Mouse (Mus musculus) stomach, embryonic 15.5 days (tissue): ENCODE measurements around the gene Actn1. TPM values are rescaled to one million over a fixed set of nuclear protein-coding genes. Genes with fewer than 3 reads are reported as not detected.
"Not testable (repeated sequence)": the region's sequence is repeated elsewhere in the genome, so short reads cannot be mapped to it uniquely, and the experiment has no call there.

Source experiments
- ATAC-seq: fragments of 200-750 bp; cut with Nextera tagmentation; 2 replicates; pipeline ENCODE4 v1.8.0; 2017; ENCODE audit warnings: low read depth, moderate number of reproducible peaks, moderate TSS enrichment; ENCODE audit not compliant: insufficient read depth, low FRiP score
- H3K27ac ChIP-seq: fragments of 300-500 bp; sonication (generic); 2 replicates; pipeline ENCODE4 v1.5.1; 2015; ENCODE audit warnings: mild to moderate bottlenecking, inconsistent platforms
- H3K27me3 ChIP-seq: fragments of 300-500 bp; sonication (generic); replicated peaks from 2 replicates; pipeline ENCODE4 v1.6.1; 2015; ENCODE audit warnings: inconsistent platforms
- H3K36me3 ChIP-seq: fragments of 300-500 bp; sonication (generic); 2 replicates; pipeline ENCODE4 v1.6.1; 2015; ENCODE audit warnings: inconsistent platforms
- H3K4me1 ChIP-seq: fragments of 300-500 bp; sonication (generic); 2 replicates; pipeline ENCODE4 v1.6.1; 2015; ENCODE audit warnings: inconsistent platforms
- H3K4me2 ChIP-seq: fragments of 300-500 bp; sonication (generic); 2 replicates; pipeline ENCODE4 v1.6.1; 2015; ENCODE audit warnings: mild to moderate bottlenecking, inconsistent platforms
- H3K4me3 ChIP-seq: fragments of 300-500 bp; sonication (generic); replicated peaks from 2 replicates; pipeline ENCODE4 v1.5.1; 2015; ENCODE audit warnings: inconsistent platforms
- H3K9ac ChIP-seq: fragments of 300-500 bp; sonication (generic); 2 replicates; pipeline ENCODE4 v1.6.1; 2015; ENCODE audit warnings: inconsistent platforms
- H3K9me3 ChIP-seq: fragments of 300-500 bp; sonication (generic); 2 replicates; pipeline ENCODE4 v1.6.1; 2016; ENCODE audit warnings: inconsistent platforms
- WGBS: fragments of 180-500 bp; shearing (Covaris S2); methylation state at CpG from one replicate; pipeline ENCODE4 v1.1.7; 2015; 5-methylcytosine and 5-hydroxymethylcytosine counted together
- polyA plus RNA-seq: library from polyadenylated mRNA; unstranded; fragments of >200 nt; fragmentation: Nextera tagmentation; extraction: Ambion mirVana; gene quantifications from 2 replicates; pipeline ENCODE4 v1.2.1, GENCODE M21; 2015

Actn1 gene
- polyA plus RNA-seq, 1 experiment from 2014 or later = 61.2 TPM

DNA sequence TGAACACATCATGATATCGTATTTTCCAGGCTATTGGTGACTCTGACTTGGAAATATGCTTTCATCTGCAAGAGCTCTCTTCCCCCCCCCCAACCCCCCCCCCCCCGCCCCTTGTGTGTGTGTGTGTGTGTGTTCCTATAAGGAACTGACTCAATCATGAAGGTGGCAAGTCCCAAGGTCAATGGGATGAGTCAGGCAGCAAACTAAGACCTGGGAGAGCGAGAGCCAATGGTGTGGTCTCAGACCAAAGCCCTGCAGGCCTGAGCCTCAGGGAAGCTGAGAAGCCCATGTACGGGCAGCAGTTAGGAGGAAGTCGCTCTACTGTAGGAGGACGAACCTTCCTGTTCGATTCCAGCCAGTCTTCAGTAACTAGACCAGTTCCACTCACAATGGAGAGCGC, 17.3 kb upstream of the Actn1 start:
- Histone ChIP-seq H3K4me1 (peaks cover 5% of the 10 kb centered on the region; the same call in 1 of the 2 replicates), H3K27me3 (no peaks in the 10 kb centered on the region), H3K4me3 (no peak overlapping the region), H3K36me3 (no peaks in the 10 kb centered on the region), H3K27ac (no peak overlapping the region; the same call in 1 of the 2 replicates), H3K9me3 (no peaks in the 10 kb centered on the region), H3K9ac (no peak overlapping the region), H3K4me2 (no peak overlapping the region)
- 86% methylated on average over 7 of the region's 8 CpGs for WGBS
- no peak for ATAC-seq

GRCm38 (mm10) chr12:80275187-80275820, 15.1 kb upstream of the Actn1 start:
- Histone ChIP-seq H3K27me3 (no peaks in the 10 kb centered on the region), H3K36me3 (no peaks in the 10 kb centered on the region), H3K4me2 (no peak overlapping the region), H3K4me3 (no peak overlapping the region), H3K27ac (peak overlapping the region; percentile 63; the same call in 1 of the 2 replicates), H3K9ac (no peak overlapping the region), H3K4me1 (peaks cover 13% of the 10 kb centered on the region), H3K9me3 (no peaks in the 10 kb centered on the region)
- 61% methylated on average over 5 of the region's 5 CpGs for WGBS
- ATAC-seq = no peak

DNA sequence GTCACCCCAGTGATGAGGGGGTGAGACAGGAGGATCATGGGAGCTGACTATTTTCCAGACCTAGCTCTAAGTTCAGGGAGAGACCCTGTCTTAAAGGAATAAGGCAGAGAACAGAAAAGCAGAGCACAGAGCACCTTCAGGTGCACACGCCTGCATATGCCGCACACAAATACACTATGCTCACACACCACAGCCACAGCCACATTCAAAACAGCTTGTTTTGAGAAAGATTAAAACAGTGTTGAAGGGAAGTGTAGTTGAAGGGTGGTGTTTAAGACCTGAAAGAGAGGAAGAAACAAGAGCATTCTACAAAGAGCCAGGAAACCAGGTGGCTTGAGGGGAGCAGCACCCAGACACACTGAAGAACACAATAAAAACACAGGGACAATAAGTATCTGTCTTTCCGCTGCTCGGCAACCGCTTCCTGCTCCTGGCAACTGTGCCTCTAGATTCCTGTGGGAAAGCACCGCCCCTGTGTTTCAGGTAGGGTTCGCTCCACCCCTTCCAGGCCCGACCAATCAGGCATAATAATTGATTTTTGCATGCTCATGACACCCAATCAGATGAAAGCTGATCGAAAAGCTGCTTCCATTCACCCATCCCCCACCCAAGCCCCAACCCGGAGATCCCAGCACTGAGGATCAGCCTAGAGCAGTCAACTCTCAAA, 13.0 kb upstream of the Actn1 start:
- H3K4me2 ChIP-seq = peak overlapping the region; percentile 17
- no peak overlapping the region for H3K4me3 ChIP-seq
- H3K27ac ChIP-seq = peak overlapping the region; percentile 27; the same call in 1 of the 2 replicates
- ATAC-seq = peak; percentile 65; the same call in 1 of the 2 replicates
- no peaks in the 10 kb centered on the region for H3K9me3 ChIP-seq
- no peaks in the 10 kb centered on the region for H3K36me3 ChIP-seq
- H3K4me1 ChIP-seq = peaks cover 14% of the 10 kb centered on the region
- no peak overlapping the region for H3K9ac ChIP-seq
- H3K27me3 ChIP-seq = no peaks in the 10 kb centered on the region
- 26% methylated on average over 10 of the region's 10 CpGs for WGBS

- Histone ChIP-seq H3K27me3 (no peaks in the 10 kb centered on the region), H3K4me2 (no peak overlapping the region)
- WGBS = 37% methylated on average over 5 of the region's 5 CpGs
Observed at GRCm38 (mm10) chr12:80271806-80272205, 11.6 kb upstream of the Actn1 start.

GRCm38 (mm10) chr12:80270924-80271323, 10.8 kb upstream of the Actn1 start:
- 0 out of 2 replicates have a peak, but pooled peaks have one; percentile 25 for ATAC-seq

More at GRCm38 (mm10) chr12:80271806-80272205, 11.6 kb upstream of the Actn1 start:
- Histone ChIP-seq H3K9me3 (no peaks in the 10 kb centered on the region), H3K27ac (no peak overlapping the region), H3K4me1 (peaks cover 14% of the 10 kb centered on the region), H3K36me3 (no peaks in the 10 kb centered on the region), H3K9ac (no peak overlapping the region), H3K4me3 (no peak overlapping the region)
- no peak for ATAC-seq

GRCm38 (mm10) chr12:80269303-80269702, 9.1 kb upstream of the Actn1 start:
- no peak overlapping the region for H3K27ac ChIP-seq
- H3K9me3 ChIP-seq = no peaks in the 10 kb centered on the region
- no peak overlapping the region for H3K4me3 ChIP-seq
- H3K9ac ChIP-seq = no peak overlapping the region
- 92% methylated on average over 2 of the region's 2 CpGs for WGBS
- peaks cover 9% of the 10 kb centered on the region for H3K4me1 ChIP-seq
- no peak overlapping the region for H3K4me2 ChIP-seq
- H3K36me3 ChIP-seq = no peaks in the 10 kb centered on the region
- no peak for ATAC-seq
- no peaks in the 10 kb centered on the region for H3K27me3 ChIP-seq

More at GRCm38 (mm10) chr12:80270924-80271323, 10.8 kb upstream of the Actn1 start:
- peaks cover 10% of the 10 kb centered on the region for H3K4me1 ChIP-seq
- no peak overlapping the region for H3K4me3 ChIP-seq
- no peak overlapping the region for H3K4me2 ChIP-seq
- no peaks in the 10 kb centered on the region for H3K27me3 ChIP-seq
- no peaks in the 10 kb centered on the region for H3K9me3 ChIP-seq
- H3K36me3 ChIP-seq = no peaks in the 10 kb centered on the region
- no peak overlapping the region for H3K9ac ChIP-seq
- 27% methylated on average over 3 of the region's 3 CpGs for WGBS
- peak overlapping the region; percentile 46 for H3K27ac ChIP-seq

DNA sequence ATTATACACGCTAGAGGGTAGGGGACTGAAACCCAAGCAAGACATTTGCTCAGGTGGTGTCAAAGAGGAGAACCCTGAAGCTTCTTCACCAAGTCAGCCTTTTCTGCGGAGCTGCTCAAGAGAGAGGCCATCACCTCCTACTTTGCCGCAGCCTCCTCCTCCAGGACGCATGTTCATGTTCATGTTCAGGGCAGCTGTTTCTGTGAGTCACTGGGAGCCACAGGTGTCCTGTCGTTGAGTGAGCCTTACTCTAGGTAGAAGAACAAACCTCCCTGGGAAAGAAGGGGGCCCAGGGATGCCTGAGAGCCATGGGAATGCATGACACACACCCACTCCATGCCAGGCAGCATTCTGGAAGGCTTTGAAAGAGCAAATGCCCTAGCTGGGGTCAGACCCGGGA, 7.8 kb upstream of the Actn1 start:
- Histone ChIP-seq H3K4me1 (peaks cover 9% of the 10 kb centered on the region), H3K4me3 (no peak overlapping the region), H3K36me3 (no peaks in the 10 kb centered on the region), H3K9me3 (no peaks in the 10 kb centered on the region), H3K9ac (no peak overlapping the region), H3K27ac (no peak overlapping the region), H3K4me2 (no peak overlapping the region), H3K27me3 (no peaks in the 10 kb centered on the region)
- no peak for ATAC-seq
- 86% methylated on average over 6 of the region's 6 CpGs for WGBS

DNA sequence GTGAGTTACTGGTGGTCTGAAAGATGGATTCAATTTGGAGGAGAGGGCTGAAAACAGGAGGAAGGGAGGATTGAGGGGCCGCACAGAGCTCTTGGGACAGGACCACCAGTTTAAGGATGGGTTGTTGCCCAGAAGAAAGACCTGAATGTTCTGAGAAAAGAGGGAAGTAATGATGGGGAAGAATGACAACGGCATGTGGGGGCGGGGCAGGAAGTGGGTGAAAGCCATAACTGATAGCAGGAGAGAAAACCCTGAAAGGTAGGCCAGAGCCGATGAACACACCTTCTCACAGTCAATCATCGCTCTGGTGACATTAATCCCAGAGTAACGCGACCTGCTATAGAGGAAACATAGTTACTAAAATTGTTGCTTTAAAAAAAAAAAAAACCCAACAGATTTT, 4.2 kb upstream of the Actn1 start:
- 69% methylated on average over 7 of the region's 7 CpGs for WGBS
- not testable (repeated sequence) for H3K9ac ChIP-seq, ATAC-seq, H3K27me3 ChIP-seq, H3K27ac ChIP-seq, H3K4me3 ChIP-seq, H3K4me1 ChIP-seq, H3K4me2 ChIP-seq, H3K36me3 ChIP-seq, H3K9me3 ChIP-seq

DNA sequence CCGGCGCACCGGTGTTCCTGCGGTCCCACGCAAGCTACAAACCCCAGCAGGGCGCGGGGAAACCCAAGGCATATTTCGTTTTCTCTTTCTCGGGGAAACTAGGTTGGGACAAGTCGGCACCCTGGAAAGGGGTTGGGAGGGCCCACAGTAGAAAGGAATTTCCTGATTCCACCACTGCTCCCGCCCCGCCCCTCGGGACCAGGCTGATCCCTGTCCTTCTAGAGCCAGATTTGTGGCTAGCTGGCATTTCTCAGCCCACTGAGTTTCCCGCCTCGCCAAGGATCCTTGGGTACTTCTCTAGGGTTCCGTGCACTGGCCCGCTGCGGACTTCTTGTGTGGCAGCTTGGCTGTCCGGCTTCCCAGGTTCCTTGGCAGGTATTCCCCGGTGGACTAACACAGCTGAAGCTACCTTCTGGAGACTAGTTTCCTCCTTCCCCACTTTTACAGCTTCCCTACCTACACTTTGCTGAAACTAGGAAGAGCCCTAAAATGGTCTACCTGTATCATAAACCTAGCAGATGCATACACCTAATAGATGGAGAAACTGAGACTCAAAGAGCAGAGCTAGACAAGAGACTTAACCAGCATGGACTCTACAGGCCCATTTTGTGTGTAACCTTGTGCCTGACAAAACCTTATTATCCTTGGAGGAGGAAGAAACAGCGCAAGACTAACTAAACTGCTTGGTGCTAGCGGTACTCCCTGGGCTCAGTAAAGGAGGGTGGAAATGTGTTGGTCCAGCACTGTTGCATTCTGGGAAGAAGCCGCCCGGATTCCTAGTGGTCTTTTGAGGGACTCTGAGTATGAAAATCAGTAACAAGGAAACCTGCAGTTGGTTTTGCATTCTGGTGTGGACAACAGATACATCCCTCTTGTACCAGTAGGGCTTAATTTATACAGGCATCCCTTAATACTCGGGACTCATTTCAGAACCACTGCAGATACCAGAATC, 849 bp upstream of the Actn1 start:
- no peaks in the 10 kb centered on the region for H3K9me3 ChIP-seq
- 15% methylated on average over 25 of the region's 25 CpGs for WGBS
- peak overlapping the region; percentile 98 for H3K27ac ChIP-seq
- H3K4me3 ChIP-seq = peak overlapping the region; percentile 88
- no peaks in the 10 kb centered on the region for H3K27me3 ChIP-seq
- H3K4me2 ChIP-seq = peak overlapping the region; percentile 85
- peak; percentile 28 for ATAC-seq
- peaks cover 26% of the 10 kb centered on the region for H3K4me1 ChIP-seq
- no peaks in the 10 kb centered on the region for H3K36me3 ChIP-seq
- H3K9ac ChIP-seq = peak overlapping the region; percentile 37

- Histone ChIP-seq H3K4me1 (peaks cover 39% of the 10 kb centered on the region), H3K4me2 (peak overlapping the region; percentile 85), H3K9ac (peak overlapping the region; percentile 84), H3K27ac (peak overlapping the region; percentile 98), H3K4me3 (peak overlapping the region; percentile 88), H3K27me3 (no peaks in the 10 kb centered on the region), H3K36me3 (no peaks in the 10 kb centered on the region), H3K9me3 (no peaks in the 10 kb centered on the region)
- ATAC-seq = peak; percentile 68
- under 1% methylated on average over 64 of the region's 64 CpGs for WGBS
Observed at GRCm38 (mm10) chr12:80259216-80260055, 735 bp downstream of the Actn1 start.
